Mouse (Mus musculus): ENCODE measurements around the gene Zfp958.

DNA sequence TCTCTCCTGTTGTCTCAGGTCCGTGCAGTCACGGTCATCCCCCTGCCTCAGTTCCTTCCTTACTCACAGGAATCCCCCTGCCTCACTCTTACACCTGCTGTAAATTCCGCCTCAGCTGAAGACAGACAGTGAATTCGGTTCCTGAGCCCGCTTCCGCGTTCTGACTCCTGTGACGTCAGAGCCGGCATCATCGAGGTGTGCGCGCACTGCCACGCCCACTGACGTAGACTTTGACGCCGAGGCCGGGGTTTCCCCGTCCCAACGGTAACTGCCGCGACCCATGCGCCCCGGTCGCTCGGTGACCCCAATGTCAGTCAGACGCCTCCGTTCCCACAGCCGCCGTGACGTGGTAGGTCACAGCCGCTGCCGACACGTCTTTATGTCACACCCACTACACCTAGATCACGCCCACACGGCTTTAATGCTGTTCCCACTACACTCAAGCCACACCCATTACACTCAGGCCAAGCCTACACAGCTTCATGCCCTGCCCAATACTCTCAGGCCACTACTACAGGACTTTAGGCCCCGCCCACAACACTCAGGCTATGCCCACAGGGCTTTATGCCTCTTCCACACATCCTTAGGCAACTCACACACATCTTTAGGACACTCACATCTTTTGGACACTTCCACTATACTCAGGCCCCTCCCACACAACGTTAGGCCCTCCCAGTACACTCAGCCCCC, 65.4 kb downstream of the Zfp958 start:
- TF ChIP-seq CTCF (IDR thresholded peaks at IDR 0.05; ENCODE audit: borderline replicate concordance, insufficient read depth, low read depth, low read length) (no peak), POLR2A (IDR thresholded peaks at IDR 0.05; ENCODE audit: borderline replicate concordance, insufficient read depth, low read length) (no peak)
